Mouse (Mus musculus) neural tube, embryonic 11.5 days (tissue): Measurements from ENCODE around the gene Sec1. TPM values are rescaled to one million over a fixed set of nuclear protein-coding genes. Genes with fewer than 3 reads are reported as not detected.

Experiments used
- ATAC-seq: fragments of 200-750 bp; cut with Nextera tagmentation; 2 replicates; pipeline ENCODE4 v1.8.0; 2017; ENCODE audit warnings: moderate number of reproducible peaks, mild to moderate bottlenecking, moderate TSS enrichment, moderate library complexity; ENCODE audit not compliant: insufficient read depth, low FRiP score, low TSS enrichment
- DNase-seq: peaks from one replicate; pipeline ENCODE4 v3.0.0-alpha.2; 2015; ENCODE audit warnings: low spot score
- H3K27ac ChIP-seq: fragments of 300-500 bp; sonication (generic); 2 replicates; pipeline ENCODE4 v1.5.1; 2014; ENCODE audit warnings: low read depth, mild to moderate bottlenecking, low read length
- H3K27me3 ChIP-seq: fragments of 300-500 bp; sonication (generic); 2 replicates; pipeline ENCODE4 v1.6.1; 2014; ENCODE audit warnings: mild to moderate bottlenecking, low read length, mixed read lengths; ENCODE audit not compliant: control insufficient read depth, insufficient read depth
- H3K36me3 ChIP-seq: fragments of 300-500 bp; sonication (generic); 2 replicates; pipeline ENCODE4 v1.6.1; 2014; ENCODE audit warnings: mild to moderate bottlenecking, low read length, moderate library complexity, mixed read lengths; ENCODE audit not compliant: control insufficient read depth, insufficient read depth
- H3K4me1 ChIP-seq: fragments of 300-500 bp; sonication (generic); 2 replicates; pipeline ENCODE4 v1.6.1; 2014; ENCODE audit warnings: low read length, mixed read lengths; ENCODE audit not compliant: control insufficient read depth, insufficient read depth
- H3K4me2 ChIP-seq: fragments of 300-500 bp; sonication (generic); 2 replicates; pipeline ENCODE4 v1.6.1; 2014; ENCODE audit warnings: low read depth, mild to moderate bottlenecking, moderate library complexity
- H3K4me3 ChIP-seq: fragments of 300-500 bp; sonication (generic); 2 replicates; pipeline ENCODE4 v1.5.1; 2014; ENCODE audit warnings: low read depth, low read length
- H3K9ac ChIP-seq: fragments of 300-500 bp; sonication (generic); 2 replicates; pipeline ENCODE4 v1.6.1; 2014; ENCODE audit warnings: mild to moderate bottlenecking, low read length
- H3K9me3 ChIP-seq: fragments of 300-500 bp; sonication (generic); 2 replicates; pipeline ENCODE4 v1.6.1; 2016; ENCODE audit warnings: low read length; ENCODE audit not compliant: control insufficient read depth
- WGBS: fragments of 180-500 bp; shearing (Covaris S2); extraction: QIAGEN DNeasy Blood & Tissue Kit; methylation state at CpG from one replicate; pipeline ENCODE4 v1.1.7; 2014; 5-methylcytosine and 5-hydroxymethylcytosine counted together
- polyA plus RNA-seq: library from polyadenylated mRNA; unstranded; fragments of >200 nt; fragmentation: Nextera tagmentation; extraction: Ambion mirVana; gene quantifications from 2 replicates; pipeline ENCODE4 v1.2.1, GENCODE M21; 2014

The Sec1 gene
- polyA plus RNA-seq, 1 experiment from 2014 or later, result 1.7 TPM

DNA sequence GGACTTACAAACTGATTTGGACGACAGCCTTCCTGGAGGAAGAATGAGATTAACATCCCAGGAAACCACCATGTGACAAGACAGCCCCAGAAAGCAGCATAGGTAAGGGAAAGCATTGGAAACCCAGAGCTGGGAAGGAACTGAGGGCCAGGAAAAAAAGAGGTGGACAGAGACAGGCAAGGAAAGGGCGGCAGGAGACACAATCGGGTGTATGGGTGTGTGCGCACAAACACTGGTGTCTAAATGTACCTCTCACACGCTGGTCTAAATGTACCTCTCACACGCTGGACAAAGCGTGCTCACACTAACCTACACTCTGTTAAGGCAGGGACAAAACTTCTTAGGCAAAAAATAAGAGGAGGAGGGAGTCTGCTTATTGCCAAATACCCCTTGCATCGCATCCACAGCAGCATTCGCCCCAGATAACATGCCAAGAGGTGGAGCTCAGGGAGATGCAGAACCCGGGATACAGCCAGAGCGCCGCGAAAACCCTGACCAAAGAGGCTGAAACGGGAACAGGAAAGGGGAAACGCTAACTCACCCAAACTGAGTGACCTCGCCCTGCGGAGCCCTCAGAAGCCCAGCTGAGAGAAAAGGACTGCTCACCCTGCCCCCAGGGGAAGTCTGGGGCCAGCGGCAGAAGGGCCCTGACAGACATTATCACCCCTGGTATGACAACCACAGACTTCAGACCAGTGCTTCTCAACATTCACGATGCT, 21.7 kb upstream of the Sec1 start:
- Histone ChIP-seq H3K4me3 (0 out of 2 replicates have a peak overlapping the region, but pooled peaks have one; percentile 16), H3K36me3 (peaks cover 18% of the 10 kb centered on the region), H3K9me3 (no peaks in the 10 kb centered on the region), H3K4me2 (peak overlapping the region; percentile 93), H3K27me3 (no peaks in the 10 kb centered on the region), H3K27ac (0 out of 2 replicates have a peak overlapping the region, but pooled peaks have one; percentile 35), H3K4me1 (peaks cover 33% of the 10 kb centered on the region), H3K9ac (no peak overlapping the region)
- DNase-seq, result no peak
- ATAC-seq, result no peak
- WGBS, result 87% methylated on average over 19 of the region's 19 CpGs

DNA sequence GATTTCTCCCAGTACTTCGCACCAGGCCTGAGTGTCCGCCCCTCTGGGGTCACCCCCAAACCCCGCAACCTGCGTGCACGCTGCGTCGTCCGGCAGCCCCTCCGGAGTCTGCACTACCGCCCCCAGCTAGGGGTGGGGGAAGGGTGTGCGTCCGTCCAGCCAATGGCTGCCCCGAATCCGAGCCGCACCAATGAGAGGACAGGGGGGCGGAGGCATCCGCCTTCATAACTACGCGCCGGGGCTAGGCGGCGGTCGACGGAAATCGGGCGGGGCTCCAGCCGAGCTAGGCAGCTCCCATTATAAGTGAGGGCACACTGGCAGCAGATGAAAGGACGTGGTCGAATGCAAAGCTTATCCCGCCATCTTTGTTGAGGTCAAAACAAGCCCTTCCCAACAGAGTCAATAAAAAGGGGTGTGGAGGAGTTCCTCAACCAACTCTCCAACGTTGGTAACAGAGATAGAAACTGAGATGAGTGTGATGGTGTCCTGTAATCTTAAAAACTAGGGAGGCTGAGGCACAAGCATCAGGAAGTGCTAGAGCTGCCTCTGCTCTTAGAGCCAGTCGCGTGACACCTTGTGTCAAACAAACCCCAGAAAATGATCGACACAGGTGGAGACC, 21.0 kb upstream of the Sec1 start, which contains the start of gene Rpl18:
TSS of gene Rpl18 (plus strand) at position 368 of the 619 bp plus-strand sequence.
- H3K4me1 ChIP-seq, result peaks cover 33% of the 10 kb centered on the region
- 8% methylated on average over 34 of the region's 34 CpGs for WGBS

GRCm38 (mm10) chr7:45714630-45715089, 20.5 kb upstream of the Sec1 start:
- DNase-seq, result no peak
- H3K4me2 ChIP-seq, result peak overlapping the region; percentile 93
- WGBS, result 13% methylated on average over 14 of the region's 14 CpGs
- peak; percentile 46 for ATAC-seq
- H3K4me1 ChIP-seq, result peaks cover 34% of the 10 kb centered on the region
- H3K27me3 ChIP-seq, result no peaks in the 10 kb centered on the region
- no peak overlapping the region for H3K27ac ChIP-seq
- peaks cover 14% of the 10 kb centered on the region for H3K36me3 ChIP-seq
- H3K9ac ChIP-seq, result peak overlapping the region; percentile 64
- no peaks in the 10 kb centered on the region for H3K9me3 ChIP-seq
- H3K4me3 ChIP-seq, result peak overlapping the region; percentile 72

More for the DNA sequence above, 21.0 kb upstream of the Sec1 start, which contains the start of gene Rpl18:
- DNase-seq (peak; percentile 98), ATAC-seq (peak; percentile 92)
- no peaks in the 10 kb centered on the region for H3K27me3 ChIP-seq
- H3K4me2 ChIP-seq, result peak within 1 kb of the TSS; percentile 93
- peak within 1 kb of the TSS; percentile 72 for H3K4me3 ChIP-seq
- H3K36me3 ChIP-seq, result peaks cover 18% of the 10 kb centered on the region
- H3K27ac ChIP-seq, result 0 out of 2 replicates have a peak within 1 kb of the TSS, but pooled peaks have one; percentile 35
- H3K9me3 ChIP-seq, result no peaks in the 10 kb centered on the region
- H3K9ac ChIP-seq, result peak within 1 kb of the TSS; percentile 64

DNA sequence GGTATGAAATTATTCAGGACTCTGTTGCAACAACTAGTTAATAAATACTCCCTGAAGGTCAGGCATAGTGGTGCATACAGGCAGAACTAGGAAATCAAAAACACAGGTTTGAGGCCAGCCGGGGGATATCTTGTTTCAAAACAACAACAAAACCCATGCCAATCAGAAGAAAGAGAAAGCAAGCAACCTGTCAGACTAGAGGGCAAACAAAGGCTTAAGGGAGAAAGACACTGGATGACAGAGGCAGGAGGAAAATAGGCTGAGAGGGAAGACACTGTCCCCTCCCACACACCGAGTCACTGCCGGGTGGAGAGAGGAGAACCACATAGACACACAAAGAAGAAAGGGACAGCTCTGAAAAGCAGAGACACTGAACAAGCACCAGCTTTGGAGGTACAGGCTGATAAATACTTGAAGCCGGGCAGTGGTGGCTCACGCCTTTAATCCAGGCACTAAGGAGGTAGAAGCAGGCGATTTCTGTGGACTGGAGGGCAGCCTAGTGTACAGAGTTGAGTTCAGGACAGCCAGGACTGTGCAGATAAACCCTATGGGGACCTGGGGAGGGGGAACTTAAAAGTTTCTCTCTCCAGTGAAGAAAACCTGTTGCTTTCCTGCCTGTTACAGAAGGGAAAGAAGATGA, 19.8 kb upstream of the Sec1 start:
- DNase-seq (no peak), ATAC-seq (no peak)
- H3K27ac ChIP-seq, result no peak overlapping the region
- peak overlapping the region; percentile 72; the same call in 1 of the 2 replicates for H3K4me3 ChIP-seq
- peaks cover 10% of the 10 kb centered on the region for H3K36me3 ChIP-seq
- peak overlapping the region; percentile 93 for H3K4me2 ChIP-seq
- H3K9me3 ChIP-seq, result no peaks in the 10 kb centered on the region
- no peaks in the 10 kb centered on the region for H3K27me3 ChIP-seq
- peaks cover 37% of the 10 kb centered on the region for H3K4me1 ChIP-seq
- no peak overlapping the region for H3K9ac ChIP-seq
- 87% methylated on average over 6 of the region's 6 CpGs for WGBS

- WGBS, result 91% methylated on average over 16 of the region's 16 CpGs
- Histone ChIP-seq H3K36me3 (peaks cover 10% of the 10 kb centered on the region), H3K4me1 (peaks cover 39% of the 10 kb centered on the region), H3K9me3 (no peaks in the 10 kb centered on the region), H3K9ac (no peak overlapping the region), H3K4me3 (no peak overlapping the region), H3K4me2 (no peak overlapping the region), H3K27ac (no peak overlapping the region), H3K27me3 (no peaks in the 10 kb centered on the region)
- ATAC-seq (no peak), DNase-seq (no peak)
These were observed 19.2 kb upstream of the Sec1 start for GRCm38 (mm10) chr7:45713396-45713795.

GRCm38 (mm10) chr7:45712022-45712757, 18.0 kb upstream of the Sec1 start:
- H3K4me1 ChIP-seq, result peaks cover 50% of the 10 kb centered on the region
- H3K27me3 ChIP-seq, result no peaks in the 10 kb centered on the region
- DNase-seq, result no peak
- peaks cover 10% of the 10 kb centered on the region for H3K36me3 ChIP-seq
- H3K4me3 ChIP-seq, result no peak overlapping the region
- H3K9ac ChIP-seq, result no peak overlapping the region
- no peak overlapping the region for H3K27ac ChIP-seq
- WGBS, result 90% methylated on average over 21 of the region's 21 CpGs
- no peak overlapping the region for H3K4me2 ChIP-seq
- no peak for ATAC-seq
- H3K9me3 ChIP-seq, result no peaks in the 10 kb centered on the region

DNA sequence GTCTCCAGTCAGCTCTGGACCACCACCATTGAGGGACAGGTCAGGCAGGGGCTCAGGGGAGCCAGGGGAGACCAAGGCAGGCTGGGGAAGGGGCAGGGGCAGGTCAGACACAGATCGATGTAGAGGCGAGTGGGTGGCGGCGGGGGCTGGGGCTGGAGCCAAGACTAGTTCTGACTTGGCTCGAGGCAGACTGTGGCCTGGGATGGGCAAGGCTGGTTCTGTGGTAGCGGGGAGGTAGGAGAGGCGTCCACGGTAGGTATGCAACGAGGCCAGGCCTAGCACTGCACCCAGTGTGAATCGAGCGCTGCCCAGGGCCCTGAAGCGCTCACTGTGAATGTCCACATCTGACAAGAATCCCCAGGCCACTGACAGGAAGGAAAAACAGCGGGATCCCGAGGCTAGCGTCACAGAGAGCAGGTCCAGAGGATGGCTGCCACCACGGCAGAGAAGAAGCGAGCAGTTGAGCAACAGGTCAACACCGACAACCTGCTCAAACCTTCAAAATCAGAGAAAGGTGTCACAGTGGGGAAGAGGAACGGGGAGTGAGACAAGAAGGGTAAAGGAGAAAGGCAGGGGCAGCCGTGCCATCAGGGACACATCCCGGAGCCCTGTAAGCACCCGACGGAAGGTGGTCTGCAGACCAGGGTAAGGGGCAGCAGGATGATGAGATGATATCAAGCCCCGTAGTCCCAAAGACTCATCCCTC, 17.3 kb upstream of the Sec1 start:
- no peak overlapping the region for H3K9ac ChIP-seq
- no peaks in the 10 kb centered on the region for H3K9me3 ChIP-seq
- no peak for ATAC-seq
- H3K4me3 ChIP-seq, result no peak overlapping the region
- no peak overlapping the region for H3K4me2 ChIP-seq
- H3K27me3 ChIP-seq, result no peaks in the 10 kb centered on the region
- no peak for DNase-seq
- no peak overlapping the region for H3K27ac ChIP-seq
- peaks cover 10% of the 10 kb centered on the region for H3K36me3 ChIP-seq
- peaks cover 50% of the 10 kb centered on the region for H3K4me1 ChIP-seq
- WGBS, result 89% methylated on average over 22 of the region's 24 CpGs
